Mouse (Mus musculus) G1E-ER4 (cell line): ENCODE measurements around the gene Pabpc4. TPM values are rescaled to one million over a fixed set of nuclear protein-coding genes. Genes with fewer than 3 reads are reported as not detected.

ENCODE experiments used
- GATA1 ChIP-seq: IDR thresholded peaks from one replicate; pipeline ENCODE4 v1.8.0; 2012; ENCODE audit warnings: low read length, inconsistent platforms
- polyA plus RNA-seq: library from polyadenylated mRNA; stranded (reverse); fragments of >175 nt; gene quantifications from 2 replicates; pipeline ENCODE4 v1.2.3, GENCODE M21; 2012

Gene Pabpc4
- polyA plus RNA-seq, 1 experiment: 1,164 TPM

DNA sequence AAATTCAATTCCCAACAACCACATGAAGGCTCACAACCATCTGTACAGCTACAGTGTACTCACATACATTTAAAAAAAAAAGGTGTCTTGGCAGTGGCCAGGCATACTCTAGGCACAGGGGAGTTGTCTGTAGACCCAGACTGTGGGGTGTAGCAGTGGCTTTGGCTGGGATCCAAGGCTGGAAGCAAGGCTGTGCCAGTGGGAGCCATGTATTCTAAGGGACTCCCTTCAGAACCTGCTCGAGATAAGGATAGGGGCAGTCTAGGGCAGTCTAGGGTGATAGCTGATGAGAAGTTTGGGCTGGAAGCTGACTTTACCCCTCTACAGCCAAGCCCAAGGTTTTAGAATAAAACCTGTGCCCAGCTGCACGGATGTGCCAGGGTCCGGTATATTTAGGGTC lies 63.9 kb downstream of the Pabpc4 start:
- TF ChIP-seq GATA1: no peak

GRCm38 (mm10) chr4:123327630-123328029 lies 65.5 kb downstream of the Pabpc4 start:
- TF ChIP-seq GATA1: no peak

DNA sequence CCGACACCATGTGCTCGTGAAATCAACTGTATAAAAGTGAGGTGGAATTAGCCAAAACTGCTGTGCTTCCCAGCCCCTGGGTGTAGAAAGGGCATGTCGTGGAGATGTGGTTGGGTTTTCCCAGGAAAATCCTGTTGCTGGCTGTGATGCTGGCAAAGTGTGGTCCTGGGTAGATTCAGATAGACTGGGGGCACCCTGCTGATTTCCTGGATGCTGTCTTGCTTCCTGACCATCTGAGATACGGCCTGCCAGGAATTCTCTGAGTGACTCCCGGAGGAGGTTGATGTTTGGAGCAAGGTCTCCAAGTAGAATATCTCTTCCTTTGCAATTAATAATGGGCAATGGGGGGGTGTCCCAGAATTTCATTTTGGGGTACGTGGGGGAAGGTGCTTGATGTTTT lies 66.8 kb downstream of the Pabpc4 start:
- no peak for TF ChIP-seq GATA1

DNA sequence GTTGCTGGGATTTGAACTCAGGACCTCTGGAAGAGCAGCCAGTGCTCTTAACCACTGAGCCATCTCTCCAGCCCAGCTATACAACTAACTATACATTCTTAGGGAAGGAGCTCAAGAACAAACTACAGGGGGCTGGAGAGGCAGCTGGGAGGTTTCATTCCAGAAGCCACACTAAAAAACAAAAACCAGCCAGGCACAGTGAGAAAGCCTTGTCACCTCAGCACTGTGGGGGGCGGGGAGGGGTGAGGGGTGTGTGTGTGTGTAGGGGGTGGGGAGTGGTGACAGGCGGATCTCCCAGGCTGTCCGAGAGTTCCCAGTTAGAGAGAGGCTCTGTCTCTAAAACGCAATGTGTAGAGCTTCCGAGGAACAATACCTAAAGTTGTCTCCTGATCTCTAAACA lies 69.2 kb downstream of the Pabpc4 start:
- no peak for TF ChIP-seq GATA1

DNA sequence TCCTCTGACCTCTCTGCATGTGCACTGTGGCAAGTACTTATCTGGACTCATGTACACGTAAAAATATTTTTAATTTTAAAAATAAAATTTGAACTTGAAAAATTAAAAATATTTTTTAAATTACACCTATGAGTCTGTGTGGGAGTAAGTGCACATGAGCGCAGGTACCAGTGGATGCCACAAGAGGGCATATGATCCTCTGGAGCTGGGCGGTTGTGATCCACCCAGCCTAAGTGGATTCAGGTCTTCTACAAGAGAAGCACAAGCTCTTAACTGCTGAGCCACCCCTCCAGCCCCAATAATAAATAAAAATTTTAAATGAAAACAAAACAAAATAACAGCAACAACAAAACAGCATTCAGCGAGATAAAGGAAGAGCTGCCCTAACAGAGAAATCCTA lies 71.0 kb downstream of the Pabpc4 start:
- no peak for TF ChIP-seq GATA1

GRCm38 (mm10) chr4:123334177-123334576 lies 72.0 kb downstream of the Pabpc4 start:
- TF ChIP-seq GATA1: no peak

- TF ChIP-seq GATA1: no peak
Observed at GRCm38 (mm10) chr4:123335796-123336585, 73.8 kb downstream of the Pabpc4 start.

GRCm38 (mm10) chr4:123337693-123338092 lies 75.5 kb downstream of the Pabpc4 start:
- TF ChIP-seq GATA1: no peak

GRCm38 (mm10) chr4:123340232-123340631 lies 78.1 kb downstream of the Pabpc4 start:
- no peak for TF ChIP-seq GATA1

DNA sequence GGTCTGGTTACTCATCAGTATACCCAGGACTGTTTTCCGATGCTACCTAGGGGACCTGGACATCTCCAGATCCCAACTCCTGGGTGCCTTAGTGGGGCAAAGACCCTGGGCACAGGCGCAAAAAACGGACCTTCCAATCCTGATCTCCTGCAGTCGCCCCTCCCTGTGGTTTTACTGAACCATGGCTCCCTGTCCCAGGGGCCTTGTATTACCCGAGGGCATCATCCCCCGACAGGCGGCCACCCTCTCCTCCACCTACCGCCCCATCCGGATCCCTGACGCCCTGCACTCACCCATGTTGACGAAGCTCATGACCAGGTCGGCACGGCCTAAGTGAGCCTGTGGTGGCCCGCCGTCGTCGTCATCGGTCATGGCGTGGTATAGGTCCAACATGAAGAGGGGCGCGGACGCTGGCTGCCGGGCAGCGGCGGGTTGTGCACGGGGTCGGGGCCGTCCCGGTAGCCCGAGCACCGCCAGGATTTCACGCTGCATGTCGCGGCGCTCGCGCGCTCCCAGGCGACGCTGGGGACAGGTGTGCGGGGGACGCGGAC lies 80.0 kb downstream of the Pabpc4 start:
- TF ChIP-seq GATA1: no peak

- TF ChIP-seq GATA1: no peak
Observed at GRCm38 (mm10) chr4:123342642-123343470, 80.7 kb downstream of the Pabpc4 start, which contains the start of gene Bmp8a. TSS of gene Bmp8a (minus strand) at chr4:123343252.

- no peak for TF ChIP-seq GATA1
Observed at GRCm38 (mm10) chr4:123343471-123343789, 81.3 kb downstream of the Pabpc4 start.

Other genes with a start within 250 kb of the Pabpc4 start
- 2.1 and 2.8 TPM in 2 replicates for gene Trit1, start 245.8 kb upstream of the Pabpc4 start, polyA plus RNA-seq
- gene Bmp8b, start 157.2 kb upstream of the Pabpc4 start, polyA plus RNA-seq: not detected in 2 replicates
- not detected in 2 replicates for gene Oxct2b, start 146.1 kb upstream of the Pabpc4 start, polyA plus RNA-seq
- gene Ppie, start 122.4 kb upstream of the Pabpc4 start, polyA plus RNA-seq: 7.6 and 20.5 TPM in 2 replicates
- gene Hpcal4, start 79.1 kb upstream of the Pabpc4 start, polyA plus RNA-seq: not detected in 2 replicates
- not detected in 2 replicates for gene Nt5c1a, start 60.8 kb upstream of the Pabpc4 start, polyA plus RNA-seq
- gene Heyl, start 28.8 kb upstream of the Pabpc4 start, polyA plus RNA-seq: not detected in 2 replicates
- not detected in 2 replicates for gene Oxct2a, start 61.3 kb downstream of the Pabpc4 start, polyA plus RNA-seq
- not detected in 2 replicates for gene Bmp8a, start 80.9 kb downstream of the Pabpc4 start, polyA plus RNA-seq